In the genomic region with DNA sequence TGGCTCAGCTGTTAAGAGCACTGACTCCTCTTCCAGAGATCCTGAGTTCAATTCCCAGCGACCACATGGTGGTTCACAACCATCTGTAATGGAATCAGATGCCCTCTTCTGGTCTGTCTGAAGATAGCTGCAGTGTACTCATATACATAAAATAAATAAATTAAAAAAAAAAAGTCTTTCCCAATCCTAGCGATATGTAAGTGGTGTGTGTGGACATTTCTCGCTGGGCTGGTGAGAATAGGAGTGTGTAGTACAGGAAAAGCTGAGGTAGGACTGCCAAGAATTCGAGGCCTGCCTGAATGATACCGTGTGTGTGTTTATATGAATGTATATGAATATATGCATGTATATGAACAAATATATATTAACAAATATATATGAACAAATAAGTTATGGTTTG, we compare ENCODE assay signal across 7 mouse cellular contexts. TPM values are rescaled to one million over a fixed set of nuclear protein-coding genes. Genes with fewer than 3 reads are reported as not detected.
A peak's percentile ranks its signal among the peaks of the same experiment; 100 is the strongest.
DNase-seq lines count a peak whose midpoint lies in the region; ATAC-seq and TF ChIP-seq lines count a peak whose summit lies in the region.

No protein-coding gene starts in this region.

- H3K4me1 ChIP-seq in lung, embryonic 15.5 days: peaks cover 24% of the 10 kb centered on the region
- peaks cover 7% of the 10 kb centered on the region for H3K4me1 ChIP-seq in lung, adult 2 months (ENCODE audit: control insufficient read depth, insufficient read depth, low read length)
- peaks cover 50% of the 10 kb centered on the region for H3K4me1 ChIP-seq in forebrain, embryonic 13.5 days
- H3K4me1 ChIP-seq in limb, embryonic 14.5 days (ENCODE audit: control insufficient read depth, insufficient read depth, low read length): peaks cover 15% of the 10 kb centered on the region
- peaks cover 11% of the 10 kb centered on the region for H3K4me1 ChIP-seq in stomach, embryonic 16.5 days (ENCODE audit: control insufficient read depth, insufficient read depth, low read length)

- no peaks in the 10 kb centered on the region for H3K27me3 ChIP-seq in lung, embryonic 15.5 days
- H3K27me3 ChIP-seq in forebrain, embryonic 13.5 days: no peaks in the 10 kb centered on the region
- H3K27me3 ChIP-seq in limb, embryonic 14.5 days (ENCODE audit: control insufficient read depth, insufficient read depth, low read length): no peaks in the 10 kb centered on the region
- no peaks in the 10 kb centered on the region for H3K27me3 ChIP-seq in stomach, embryonic 16.5 days (ENCODE audit: control insufficient read depth, insufficient read depth, low read length)

- peak overlapping the region; percentile 70 for H3K4me2 ChIP-seq in lung, embryonic 15.5 days
- H3K4me2 ChIP-seq in forebrain, embryonic 13.5 days: peak overlapping the region; percentile 71
- peak overlapping the region; percentile 65 for H3K4me2 ChIP-seq in limb, embryonic 14.5 days (replicated peaks; ENCODE audit: low read depth, low read length, severe bottlenecking)
- peak overlapping the region; percentile 60; the same call in 1 of the 2 replicates for H3K4me2 ChIP-seq in stomach, embryonic 16.5 days (ENCODE audit: low read depth, low read length)

- 35% methylated on average over 5 of the region's 5 CpGs for WGBS in lung, embryonic 15.5 days
- WGBS in lung, adult 2 months: 26% methylated on average over 5 of the region's 5 CpGs
- WGBS in forebrain, embryonic 13.5 days: 57% methylated on average over 5 of the region's 5 CpGs
- WGBS in limb, embryonic 14.5 days: 55% methylated on average over 5 of the region's 5 CpGs
- 51% methylated on average over 5 of the region's 5 CpGs for WGBS in stomach, embryonic 16.5 days

- DNase-seq in lung, adult 2 months: no peak
- no peak for DNase-seq in limb, embryonic 14.5 days (ENCODE audit: low spot score)
- DNase-seq in testis, postnatal 10 days (ENCODE audit: low spot score): no peak
- DNase-seq in adipocyte (ENCODE audit: low spot score): no peak

- no peak for TF ChIP-seq POLR2A in lung, adult 2 months (IDR thresholded peaks at IDR 0.05; ENCODE audit: borderline replicate concordance, extremely low read depth, low read depth, low read length)
- no peak for TF ChIP-seq POLR2A in limb, embryonic 14.5 days (IDR thresholded peaks at IDR 0.05; ENCODE audit: borderline replicate concordance, extremely low read depth, insufficient read depth, insufficient read length)

- ATAC-seq in lung, embryonic 15.5 days (ENCODE audit: borderline replicate concordance, extremely low read depth, low FRiP score, low TSS enrichment): no peak
- no peak for ATAC-seq in forebrain, embryonic 13.5 days
- ATAC-seq in limb, embryonic 14.5 days (ENCODE audit: low FRiP score, low read depth): no peak
- no peak for ATAC-seq in stomach, embryonic 16.5 days (ENCODE audit: insufficient read depth, low FRiP score)

- H3K9ac ChIP-seq in lung, embryonic 15.5 days: no peak overlapping the region
- no peak overlapping the region for H3K9ac ChIP-seq in forebrain, embryonic 13.5 days
- H3K9ac ChIP-seq in limb, embryonic 14.5 days (ENCODE audit: low read depth, low read length, severe bottlenecking): no peak overlapping the region; the same call in 1 of the 2 replicates
- no peak overlapping the region for H3K9ac ChIP-seq in stomach, embryonic 16.5 days (ENCODE audit: low read length)

- H3K36me3 ChIP-seq in lung, embryonic 15.5 days: peaks cover 7% of the 10 kb centered on the region; the same call in 1 of the 2 replicates
- H3K36me3 ChIP-seq in forebrain, embryonic 13.5 days (ENCODE audit: poor library complexity, severe bottlenecking): peaks cover 10% of the 10 kb centered on the region
- peaks cover 11% of the 10 kb centered on the region for H3K36me3 ChIP-seq in limb, embryonic 14.5 days (ENCODE audit: control insufficient read depth, insufficient read depth, low read length)
- 0 out of 2 replicates have a peak, but pooled peaks cover 6% of the 10 kb centered on the region for H3K36me3 ChIP-seq in stomach, embryonic 16.5 days (ENCODE audit: control insufficient read depth, insufficient read depth, low read length)

- H3K4me3 ChIP-seq in lung, embryonic 15.5 days: peak overlapping the region; percentile 68; the same call in 1 of the 2 replicates
- H3K4me3 ChIP-seq in lung, adult 2 months (replicated peaks; ENCODE audit: extremely low read depth, low read depth, low read length): no peak overlapping the region
- H3K4me3 ChIP-seq in forebrain, embryonic 13.5 days: no peak overlapping the region
- H3K4me3 ChIP-seq in limb, embryonic 14.5 days (replicated peaks; ENCODE audit: low read length): peak overlapping the region; percentile 72; the same call in 1 of the 2 replicates
- no peak overlapping the region for H3K4me3 ChIP-seq in stomach, embryonic 16.5 days (replicated peaks; ENCODE audit: low read length)

- TF ChIP-seq CTCF in lung, adult 2 months (IDR thresholded peaks at IDR 0.05; ENCODE audit: insufficient read depth, low read length): no peak

- no peak overlapping the region for H3K27ac ChIP-seq in lung, embryonic 15.5 days
- H3K27ac ChIP-seq in forebrain, embryonic 13.5 days: no peak overlapping the region
- H3K27ac ChIP-seq in limb, embryonic 14.5 days (replicated peaks; ENCODE audit: low read depth, low read length): no peak overlapping the region
- no peak overlapping the region for H3K27ac ChIP-seq in stomach, embryonic 16.5 days (ENCODE audit: low read length)

- no peaks in the 10 kb centered on the region for H3K9me3 ChIP-seq in lung, embryonic 15.5 days
- no peaks in the 10 kb centered on the region for H3K9me3 ChIP-seq in forebrain, embryonic 13.5 days (replicated peaks)
- H3K9me3 ChIP-seq in limb, embryonic 14.5 days (ENCODE audit: control insufficient read depth, low read length): no peaks in the 10 kb centered on the region
- H3K9me3 ChIP-seq in stomach, embryonic 16.5 days (replicated peaks; ENCODE audit: control insufficient read depth, low read length): no peaks in the 10 kb centered on the region

RNA-seq across cellular contexts. Expression of a gene that starts 0.6 kb away (rescaled TPM):
- polyA plus RNA-seq in lung, embryonic 15.5 days (2015; fragmentation: Nextera tagmentation; extraction: Ambion mirVana): 30.4 and 32.3 TPM in 2 replicates
- polyA plus RNA-seq in lung, adult 2 months (2012; rRNA removed): 40.4 and 45.1 TPM in 2 replicates
- 34.8 and 37.7 TPM in 2 replicates for polyA plus RNA-seq in forebrain, embryonic 13.5 days (2015; fragmentation: Nextera tagmentation; extraction: Ambion mirVana)
- 27.0 and 30.1 TPM in 2 replicates for polyA plus RNA-seq in limb, embryonic 14.5 days (2012; rRNA removed)
- polyA plus RNA-seq in limb, embryonic 14.5 days (2014; fragmentation: Nextera tagmentation; extraction: Ambion mirVana): 8.8 and 11.6 TPM in 2 replicates
- polyA plus RNA-seq in stomach, embryonic 16.5 days (2015; fragmentation: Nextera tagmentation; extraction: Ambion mirVana): 75.9 and 81.3 TPM in 2 replicates

RNA-seq across cellular contexts. Expression of a gene that starts 2.2 kb away (rescaled TPM):
- polyA plus RNA-seq in lung, embryonic 15.5 days (2015; fragmentation: Nextera tagmentation; extraction: Ambion mirVana): 28.4 and 28.9 TPM in 2 replicates
- 21.6 and 24.0 TPM in 2 replicates for polyA plus RNA-seq in lung, adult 2 months (2012; rRNA removed)
- 18.0 and 21.0 TPM in 2 replicates for polyA plus RNA-seq in forebrain, embryonic 13.5 days (2015; fragmentation: Nextera tagmentation; extraction: Ambion mirVana)
- 23.6 and 26.7 TPM in 2 replicates for polyA plus RNA-seq in limb, embryonic 14.5 days (2012; rRNA removed)
- 29.0 and 33.4 TPM in 2 replicates for polyA plus RNA-seq in limb, embryonic 14.5 days (2014; fragmentation: Nextera tagmentation; extraction: Ambion mirVana)
- polyA plus RNA-seq in stomach, embryonic 16.5 days (2015; fragmentation: Nextera tagmentation; extraction: Ambion mirVana): 36.4 and 37.0 TPM in 2 replicates

RNA-seq across cellular contexts. Expression of a gene that starts 31.5 kb away (rescaled TPM):
- 143 and 148 TPM in 2 replicates for polyA plus RNA-seq in lung, embryonic 15.5 days (2015; fragmentation: Nextera tagmentation; extraction: Ambion mirVana)
- polyA plus RNA-seq in lung, adult 2 months (2012; rRNA removed): 6.1 and 10.7 TPM in 2 replicates
- 151 and 159 TPM in 2 replicates for polyA plus RNA-seq in forebrain, embryonic 13.5 days (2015; fragmentation: Nextera tagmentation; extraction: Ambion mirVana)
- 36.1 and 50.4 TPM in 2 replicates for polyA plus RNA-seq in limb, embryonic 14.5 days (2012; rRNA removed)
- polyA plus RNA-seq in limb, embryonic 14.5 days (2014; fragmentation: Nextera tagmentation; extraction: Ambion mirVana): 140 and 142 TPM in 2 replicates
- polyA plus RNA-seq in stomach, embryonic 16.5 days (2015; fragmentation: Nextera tagmentation; extraction: Ambion mirVana): 124 and 128 TPM in 2 replicates

Comparison
In these comparisons a context has a peak if more than half of its experiments do, and no peak if none do; other contexts are left out.
1. H3K4me3 ChIP-seq: peak in lung, embryonic 15.5 days (single experiment) and limb, embryonic 14.5 days (single experiment); none in lung, adult 2 months (single experiment), forebrain, embryonic 13.5 days (single experiment) and stomach, embryonic 16.5 days (single experiment).
2. Peak in every context shown above with its lines, with median percentiles within 50 percentile points of each other: H3K4me2 ChIP-seq.